Mouse (Mus musculus) embryonic fibroblast, embryonic 13.5 days (primary cell): ENCODE results near the gene Scrn1.

ENCODE experiments used
- CTCF ChIP-seq: IDR thresholded peaks from 2 replicates; pipeline ENCODE4 v1.5.1; 2011; ENCODE audit warnings: mild to moderate bottlenecking, control low read depth, low read length, moderate library complexity, borderline replicate concordance; ENCODE audit not compliant: insufficient read depth
- POLR2A ChIP-seq: IDR thresholded peaks from 2 replicates; pipeline ENCODE4 v1.6.1; 2011; ENCODE audit warnings: low read depth, mild to moderate bottlenecking, control low read depth, low read length, moderate library complexity

DNA sequence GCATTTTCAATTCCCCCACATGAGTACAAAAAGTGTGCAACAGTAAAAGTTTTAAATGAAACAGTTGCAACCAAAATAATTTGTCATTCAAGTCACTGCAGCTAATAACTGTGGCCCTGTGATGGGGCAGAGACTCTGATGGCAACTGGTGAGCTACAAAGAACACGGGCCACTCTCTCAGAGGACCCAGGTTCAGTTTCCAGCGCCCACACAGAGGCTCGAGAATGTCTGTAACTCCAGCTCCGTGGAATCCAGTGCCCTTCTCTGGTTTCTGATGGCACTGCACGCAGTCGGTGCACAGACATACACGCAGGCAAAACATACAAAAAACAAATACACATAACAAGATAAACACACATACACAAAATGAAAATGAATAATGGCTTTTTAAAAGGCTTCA lies 8.6 kb downstream of the Scrn1 start:
- TF ChIP-seq POLR2A, result no peak
- TF ChIP-seq CTCF, result no peak
